Mouse (Mus musculus) right cerebral cortex, postnatal 14 days (tissue): ENCODE measurements at regions not wholly inside any gene's neighbourhood (a gene's known extent, or its start where the extent isn't known, plus 50 kb on each side); places are given as distances from the start of the nearest gene placed in this dataset.

Source experiments
- DNase-seq: peaks from one replicate; pipeline ENCODE4 v3.0.0; 2022

DNA sequence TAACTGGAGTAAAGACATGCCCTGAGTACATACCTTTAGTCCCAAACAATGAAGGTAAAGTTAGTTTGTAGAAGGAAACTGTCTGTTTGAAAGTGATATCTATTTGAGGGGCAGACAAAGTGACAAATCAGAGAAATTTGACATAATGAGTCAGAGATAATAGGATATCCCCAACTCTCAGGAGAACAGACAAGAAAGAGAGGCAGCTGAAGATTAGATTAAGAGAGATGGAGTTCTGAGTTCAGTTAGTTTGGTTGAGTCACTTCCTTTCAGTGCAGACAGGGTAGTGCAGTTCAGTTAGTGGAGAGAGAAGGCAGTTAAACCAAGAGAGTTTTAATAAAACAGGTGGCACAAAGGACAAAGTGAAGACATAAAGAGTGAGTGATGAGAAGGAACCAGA is 477.4 kb upstream of the Diaph2 start:
- DNase-seq, result no peak

DNA sequence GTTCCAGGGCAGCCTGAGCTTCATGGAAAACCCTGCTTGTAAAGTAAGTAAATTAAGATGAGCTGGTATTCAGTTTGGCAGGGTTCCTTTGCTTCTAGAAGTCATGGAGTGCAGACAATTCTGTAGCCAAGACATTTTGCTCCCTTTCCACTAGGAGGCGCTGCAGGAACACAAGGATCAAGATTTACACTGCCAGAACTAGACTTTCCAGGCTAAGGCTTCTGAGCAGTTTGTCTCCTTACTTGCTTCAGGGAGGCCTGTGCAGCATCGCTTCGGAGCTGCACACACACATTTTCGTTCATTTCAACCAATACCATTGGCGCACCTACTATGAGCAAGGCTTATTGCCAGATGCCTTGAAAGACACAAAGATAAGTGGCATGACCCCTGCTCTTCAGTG is 445.6 kb upstream of the Diaph2 start:
- DNase-seq, result peak; percentile 34

DNA sequence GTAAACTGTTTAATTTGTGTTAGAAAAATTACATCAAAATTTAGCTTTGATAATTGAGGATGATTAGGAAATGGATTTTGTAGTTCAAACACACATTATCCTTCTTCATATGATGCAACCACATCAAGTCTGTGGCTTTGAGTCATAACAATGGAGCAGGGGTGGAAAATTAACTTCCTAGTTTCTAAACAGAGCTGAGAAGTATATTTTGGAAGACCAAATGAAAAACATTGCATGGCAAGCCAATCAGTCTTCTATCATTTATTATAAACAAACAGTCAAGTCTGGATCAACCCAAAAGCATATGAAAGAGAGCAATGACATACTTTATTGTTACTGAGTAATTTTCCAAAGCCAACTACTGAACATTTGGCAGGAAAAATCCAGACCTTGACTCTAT is 440.2 kb upstream of the Diaph2 start:
- DNase-seq, result no peak

DNA sequence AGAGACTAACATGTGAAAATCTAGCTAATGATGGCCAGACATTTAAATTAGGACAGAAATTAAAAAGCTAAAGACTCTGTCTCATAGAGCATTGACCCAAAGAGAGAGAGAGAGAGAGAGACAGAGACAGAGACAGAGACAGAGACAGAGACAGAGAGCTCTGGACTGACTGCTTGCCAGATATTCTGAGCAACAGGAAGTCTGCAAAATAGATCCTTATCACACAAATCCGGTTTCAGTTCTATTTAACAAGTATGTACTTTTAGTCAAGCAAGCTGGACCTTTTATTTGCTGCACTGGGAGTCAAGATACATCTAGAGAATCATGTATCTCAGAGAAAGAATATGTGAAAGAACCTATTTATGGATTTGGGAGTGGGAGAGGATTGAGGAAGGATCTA is 420.1 kb upstream of the Diaph2 start:
- no peak for DNase-seq

DNA sequence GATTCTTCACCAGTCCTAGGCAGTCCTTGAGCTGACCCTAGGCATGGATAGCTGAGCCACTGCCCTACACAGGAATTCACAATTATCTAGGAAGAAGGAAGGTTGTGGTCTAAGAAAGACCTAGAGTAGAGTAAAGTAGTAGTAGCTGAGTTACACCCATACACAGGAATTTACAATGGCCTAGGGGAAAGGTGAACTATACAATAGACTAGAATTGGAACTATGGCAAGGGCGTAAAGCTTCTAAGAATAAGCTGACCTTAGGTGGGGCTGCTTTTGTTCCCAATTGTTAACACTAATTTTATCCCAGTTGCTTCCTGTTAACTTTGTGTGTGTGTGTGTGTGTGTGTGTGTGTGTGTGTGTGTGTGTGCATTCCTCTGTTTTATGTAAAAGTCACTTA is 416.7 kb upstream of the Diaph2 start:
- no peak for DNase-seq
